Mouse (Mus musculus): ENCODE data around the gene Krt4.

Krt4 gene

DNA sequence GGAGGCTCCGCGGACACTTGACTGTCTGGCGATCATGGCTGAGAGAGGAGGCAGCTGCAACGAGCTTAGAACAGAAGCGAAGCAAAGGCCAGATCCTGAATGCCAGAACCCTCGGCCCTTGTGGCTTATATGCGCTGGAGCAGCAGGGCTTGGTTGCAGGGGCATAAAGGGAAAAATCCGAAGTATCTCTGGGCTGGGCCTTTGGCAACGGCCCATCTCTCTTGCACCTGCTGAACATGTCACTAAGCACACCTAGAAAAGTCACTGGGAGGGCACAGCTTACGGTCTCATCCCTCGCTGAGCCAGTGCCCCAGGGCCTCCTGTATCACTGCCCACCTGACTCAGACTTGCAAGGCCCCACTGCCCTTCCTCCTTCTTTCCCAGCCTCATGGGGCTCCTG, at the start of gene Krt4:
TSS of gene Krt4 (minus strand) at position 101 of the 400 bp plus-strand sequence.
- no peak for DNase-seq (ENCODE audit: low read depth, low spot score)

DNA sequence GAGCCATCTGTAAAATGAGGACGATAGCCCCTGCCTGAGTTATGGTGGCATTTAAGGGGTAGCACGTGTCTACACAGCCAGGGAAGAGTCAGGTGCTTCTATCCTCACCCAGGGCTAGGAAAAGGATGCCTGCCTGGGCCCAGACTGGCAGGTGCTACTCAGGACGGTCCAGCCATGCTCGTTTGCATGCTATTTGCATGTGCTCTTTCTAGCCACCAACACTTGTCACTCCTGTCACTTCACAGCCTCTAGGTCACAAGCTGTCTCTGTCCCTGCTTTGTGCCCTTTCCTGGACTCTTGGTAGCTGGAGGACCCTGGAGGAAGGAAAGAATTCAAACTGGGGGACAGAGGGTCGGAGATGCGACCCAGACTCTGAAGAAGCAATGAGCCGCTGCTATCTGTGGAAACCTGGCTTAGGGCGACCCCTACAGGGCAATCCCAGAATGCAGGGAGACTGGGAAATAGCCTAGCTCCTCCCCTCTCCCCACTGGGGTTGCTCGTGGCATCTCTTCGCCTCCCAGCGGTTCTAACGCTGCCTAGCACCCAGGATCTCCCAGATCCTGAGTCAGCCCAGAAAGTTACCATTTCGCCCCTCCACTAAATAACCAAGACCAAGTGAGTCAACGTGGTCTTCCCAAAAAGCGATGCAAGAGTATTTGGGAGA, 49.0 kb upstream of the Krt4 start:
- peak; percentile 92 for DNase-seq (ENCODE audit: low read depth, low spot score)

DNA sequence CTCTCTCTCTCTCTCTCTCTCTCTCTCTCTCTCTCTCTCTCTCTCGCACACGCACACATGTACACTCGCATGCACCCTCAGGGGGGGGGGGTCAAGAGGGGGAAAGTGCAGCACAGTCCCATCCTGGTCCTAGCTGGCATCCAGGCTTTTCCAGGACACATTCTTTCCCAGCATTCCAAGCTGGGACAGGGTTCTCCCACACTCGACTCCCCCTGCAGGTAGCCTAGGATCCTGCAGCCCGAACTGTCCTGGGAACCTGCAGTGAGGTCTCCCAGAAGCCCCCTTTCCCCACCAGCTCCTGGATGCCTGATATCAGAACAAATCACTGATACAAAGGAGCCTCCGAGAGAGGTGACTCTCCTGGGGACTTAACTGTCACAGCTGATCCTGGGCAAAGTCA, 46.0 kb upstream of the Krt4 start:
- DNase-seq (ENCODE audit: low read depth, low spot score), result peak; percentile 75

DNA sequence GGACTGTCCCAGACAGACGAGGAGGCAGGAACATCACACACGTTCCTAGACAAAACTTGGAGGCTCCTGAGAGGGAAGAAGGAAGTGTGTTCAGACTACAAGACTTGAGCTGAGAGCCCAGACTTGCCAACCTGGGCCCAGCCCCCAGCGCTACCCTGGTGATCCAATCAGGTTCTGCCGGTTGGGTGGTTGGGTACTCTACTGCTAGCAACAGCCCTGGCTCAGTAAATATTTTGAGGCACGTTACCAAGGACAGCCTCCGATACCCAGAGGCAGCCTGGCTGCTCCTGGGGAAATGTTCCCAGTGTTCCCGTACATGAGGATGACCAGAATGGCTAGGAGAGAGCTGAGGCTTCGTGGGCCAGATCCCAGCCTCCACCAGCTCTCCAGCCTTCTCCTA, 42.3 kb upstream of the Krt4 start:
- DNase-seq (ENCODE audit: low read depth, low spot score), result no peak

DNA sequence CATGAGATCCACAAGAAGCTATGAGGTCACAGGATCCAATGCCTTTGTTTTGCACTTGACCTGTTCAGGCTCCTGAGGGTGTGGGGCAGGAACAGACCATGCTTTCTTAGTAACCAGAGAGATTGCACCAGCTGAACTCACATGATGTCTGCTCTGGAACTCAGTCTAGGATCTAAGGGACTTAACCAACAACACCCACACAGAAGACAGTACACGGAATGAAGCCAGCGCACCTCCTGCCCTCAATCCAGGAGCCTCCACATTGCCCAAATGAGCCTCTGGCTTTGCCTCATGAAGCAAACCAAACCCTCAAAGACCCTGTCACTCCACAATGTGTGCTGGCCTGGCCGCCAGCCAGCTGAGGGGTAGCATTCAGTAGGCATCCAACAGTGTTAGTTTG, 34.4 kb upstream of the Krt4 start:
- no peak for DNase-seq (ENCODE audit: low read depth, low spot score)

DNA sequence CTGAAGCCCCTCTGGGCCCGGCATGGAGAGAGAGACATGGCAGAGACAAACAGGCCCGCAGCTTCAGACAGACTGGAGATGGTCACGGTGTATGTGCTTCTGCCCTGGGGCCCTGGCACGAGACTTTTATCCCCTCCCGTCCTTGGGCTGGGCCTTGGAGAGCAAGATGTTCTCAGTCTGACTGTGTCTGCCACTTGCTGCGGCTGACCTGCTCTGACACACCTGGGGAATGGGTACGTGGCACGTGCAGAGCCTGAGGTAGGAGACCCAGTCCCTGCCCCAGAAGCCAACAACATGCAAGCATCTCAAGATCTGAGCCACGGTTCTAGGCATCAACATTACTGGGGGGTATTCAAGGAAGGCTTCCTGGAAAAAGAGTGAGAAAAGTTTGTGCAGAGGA, 29.7 kb upstream of the Krt4 start, which contains the start of gene Krt78:
TSS of gene Krt78 (minus strand) at position 101 of the 400 bp plus-strand sequence.
- DNase-seq (ENCODE audit: low read depth, low spot score), result no peak

DNA sequence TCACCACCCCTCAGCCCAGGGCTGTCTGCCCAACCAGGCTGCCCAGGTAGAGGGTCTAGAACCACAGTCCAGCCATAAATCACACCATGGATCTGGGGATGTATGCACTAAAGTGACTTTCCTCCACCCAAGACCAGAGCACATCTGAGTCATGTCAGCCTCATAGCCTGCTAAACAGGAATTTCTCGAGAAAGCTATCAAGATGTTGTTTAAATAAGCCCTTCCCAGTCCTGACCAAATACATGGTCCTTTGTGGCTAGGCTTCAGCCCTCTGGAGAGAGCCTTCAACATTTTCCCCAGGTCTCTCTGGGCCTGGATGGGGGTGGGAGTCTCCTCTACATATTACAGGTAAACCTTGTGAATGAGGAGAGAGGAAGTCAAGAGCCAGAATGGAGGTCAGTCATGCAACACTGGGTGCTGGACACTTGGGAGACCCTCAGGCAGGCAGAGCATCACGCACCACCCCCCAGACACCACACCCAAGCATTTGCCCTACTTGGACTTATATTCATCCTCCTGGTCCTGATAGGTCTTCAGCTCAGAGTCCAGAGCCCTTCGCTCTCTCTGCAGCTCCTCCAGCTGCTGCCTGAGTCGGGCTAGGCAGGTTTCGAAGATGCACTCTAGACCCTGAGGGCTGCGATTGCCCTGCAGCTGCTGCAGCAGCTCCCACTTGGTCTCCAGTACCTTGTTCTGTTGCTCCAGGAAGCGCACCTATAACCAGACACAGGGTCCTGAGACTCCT, 28.4 kb upstream of the Krt4 start:
- no peak for DNase-seq (ENCODE audit: low read depth, low spot score)

DNA sequence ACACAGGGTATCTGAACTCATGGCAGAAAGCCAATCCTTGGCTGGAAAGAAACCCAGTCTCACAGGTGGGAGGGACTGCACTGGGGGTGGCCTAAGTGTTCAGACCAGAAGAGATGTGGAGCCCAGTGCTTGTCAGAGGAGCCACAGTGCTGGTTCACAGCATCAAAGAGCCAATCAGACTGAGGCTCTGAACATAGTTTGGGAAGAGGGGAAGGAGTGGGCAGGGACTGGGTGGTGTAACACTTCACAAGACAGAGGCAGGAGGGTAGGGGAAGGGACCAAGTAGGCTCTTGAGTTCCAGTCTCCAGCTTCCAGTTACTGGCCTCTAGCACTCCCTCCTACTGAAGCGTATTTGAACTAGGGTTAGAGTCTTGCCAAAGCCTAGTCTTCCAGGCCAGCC, 20.9 kb upstream of the Krt4 start:
- DNase-seq (ENCODE audit: low read depth, low spot score), result no peak

DNA sequence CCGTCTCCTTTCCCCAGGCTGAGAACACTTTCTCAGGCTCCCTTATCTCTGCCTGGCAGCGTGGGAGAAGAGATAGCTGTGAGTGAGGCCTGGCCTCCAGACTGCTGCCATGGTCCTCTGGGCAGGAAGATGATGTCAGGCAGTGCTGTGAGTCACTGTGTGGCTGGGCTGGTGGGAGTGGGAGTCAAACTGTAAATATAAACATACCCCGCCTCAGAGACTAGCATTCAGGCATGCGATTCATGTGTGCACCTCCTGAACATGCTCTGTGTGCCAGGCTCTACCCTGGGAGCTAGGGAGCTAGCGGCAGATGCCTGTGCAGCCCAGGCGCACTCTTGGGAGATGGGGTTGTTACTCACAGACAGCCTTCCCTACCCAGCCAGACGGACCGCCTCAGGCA, 17.4 kb upstream of the Krt4 start:
- no peak for DNase-seq (ENCODE audit: low read depth, low spot score)

DNA sequence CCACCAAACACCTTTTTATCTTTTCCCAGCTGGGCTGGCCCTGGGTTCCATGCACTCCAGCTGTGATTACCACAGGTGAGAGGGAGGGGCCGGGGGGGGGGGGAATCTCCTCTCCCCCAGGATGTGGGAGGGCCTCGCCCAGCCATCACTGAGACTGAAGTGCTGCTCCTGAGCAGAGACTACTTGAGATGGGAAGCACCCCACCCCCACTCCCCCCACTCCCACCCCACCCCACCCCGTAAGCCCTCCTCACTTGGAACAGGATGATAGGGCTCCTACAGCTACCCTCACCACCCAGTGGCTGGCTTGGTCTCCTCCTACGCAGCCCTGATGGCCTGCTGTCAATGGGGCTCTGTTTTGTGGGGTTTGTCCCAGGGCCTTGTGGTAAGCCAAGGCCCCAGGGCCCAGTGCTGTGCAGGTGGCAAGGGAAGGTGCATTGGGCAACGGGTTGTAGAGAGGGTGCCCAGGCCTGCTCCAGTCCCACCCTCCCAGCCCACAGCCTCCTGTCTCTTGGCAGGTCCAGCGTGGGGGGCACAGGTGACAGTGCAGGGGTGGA, 15.8 kb upstream of the Krt4 start, which contains the start of gene Krt79:
TSS of gene Krt79 (minus strand) at position 51 of the 556 bp plus-strand sequence.
- no peak for DNase-seq (ENCODE audit: low read depth, low spot score)

DNA sequence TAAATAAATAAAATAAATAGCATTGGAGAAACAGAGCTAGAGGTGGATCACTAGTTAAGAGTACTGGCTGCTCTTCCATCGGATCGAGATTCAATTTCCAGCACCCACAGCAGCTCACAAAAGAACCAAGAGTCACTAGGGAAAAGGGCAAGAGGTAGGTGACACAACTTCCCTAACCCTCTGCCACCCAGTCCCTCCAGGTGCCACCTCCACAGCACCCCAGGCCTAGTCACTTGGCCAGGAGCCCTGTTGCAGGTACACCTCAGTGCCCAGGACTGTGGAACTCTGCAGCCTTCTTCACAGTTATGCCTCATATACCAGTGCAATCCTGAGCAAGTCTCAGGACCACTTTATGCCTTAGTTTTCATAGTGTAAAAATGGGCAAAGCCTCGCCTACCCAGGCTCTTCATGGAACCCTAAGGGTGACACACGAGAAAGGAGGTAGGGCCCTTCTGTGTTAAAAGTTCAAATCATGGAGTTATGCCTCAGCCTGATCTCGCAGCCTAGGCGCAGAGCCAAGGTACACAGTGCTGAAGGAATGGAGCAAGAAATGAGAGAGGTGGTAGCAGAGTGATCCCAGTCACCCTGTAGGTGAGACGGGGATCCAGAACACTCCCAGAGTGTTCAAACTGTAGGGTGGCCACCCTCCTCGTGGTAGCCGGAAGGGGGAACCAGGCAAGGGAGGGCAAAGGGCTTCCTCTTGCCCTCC, 14.2 kb upstream of the Krt4 start:
- no peak for DNase-seq (ENCODE audit: low read depth, low spot score)

DNA sequence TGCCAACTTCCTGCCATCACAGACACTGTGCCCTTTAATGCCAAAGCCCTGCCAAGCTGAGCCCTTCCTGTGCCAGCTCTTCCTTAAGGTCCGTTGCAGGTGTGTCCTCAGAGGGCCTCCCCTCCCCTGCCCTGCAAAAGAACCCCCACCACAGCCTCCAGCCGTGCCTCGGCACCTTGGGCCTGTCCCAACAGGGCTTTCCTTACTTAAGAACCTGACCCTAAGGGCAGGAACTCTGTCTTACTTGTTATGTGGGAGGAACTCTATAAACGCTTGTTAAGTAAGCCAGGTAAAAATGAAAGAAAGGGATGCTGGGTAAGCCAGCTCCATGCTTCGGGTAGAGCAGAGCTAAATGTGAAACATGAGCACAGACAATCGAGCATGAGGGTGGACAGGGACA, 8.5 kb upstream of the Krt4 start:
- DNase-seq (ENCODE audit: low read depth, low spot score), result no peak

DNA sequence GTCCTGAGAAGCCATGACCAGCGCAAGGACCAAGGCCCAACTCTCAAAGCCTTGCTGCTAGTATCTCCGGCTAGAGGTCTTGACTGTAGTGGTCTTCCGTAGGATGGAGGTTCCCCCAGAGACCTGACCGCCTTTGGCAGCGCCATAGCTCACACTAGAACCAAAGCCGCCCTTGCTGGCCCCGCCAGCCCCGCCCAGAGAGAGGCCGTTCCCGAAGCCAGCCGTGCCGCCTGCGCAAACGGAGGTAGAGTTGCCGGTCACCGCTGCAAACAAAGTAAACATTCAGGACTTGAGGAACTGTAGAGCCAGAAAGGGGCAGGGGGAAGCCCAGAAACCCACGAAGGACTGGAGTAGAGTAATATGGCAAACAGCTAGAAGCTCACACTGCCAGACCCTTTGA, 5.1 kb upstream of the Krt4 start:
- no peak for DNase-seq (ENCODE audit: low read depth, low spot score)

DNA sequence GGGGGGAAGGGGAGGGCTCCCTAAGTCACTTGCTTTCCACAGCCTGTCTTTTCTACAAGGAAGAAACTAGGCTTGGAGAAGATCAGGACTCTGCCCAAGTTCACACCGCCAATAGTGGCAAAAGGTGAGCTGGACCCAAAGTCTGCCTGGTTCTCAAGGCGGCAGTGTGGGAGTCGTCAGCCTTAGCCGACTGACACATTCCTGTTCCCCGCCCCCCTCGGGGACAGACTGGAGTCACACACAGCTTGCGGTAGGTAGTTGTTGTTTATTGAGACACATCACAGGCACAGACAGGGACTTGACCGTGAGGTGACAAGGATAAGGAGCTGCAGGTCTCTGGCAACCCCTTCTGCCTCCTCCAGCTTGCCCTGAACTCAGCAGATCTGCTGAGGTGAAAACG, 4.6 kb upstream of the Krt4 start:
- peak; percentile 21 for DNase-seq (ENCODE audit: low read depth, low spot score)

DNA sequence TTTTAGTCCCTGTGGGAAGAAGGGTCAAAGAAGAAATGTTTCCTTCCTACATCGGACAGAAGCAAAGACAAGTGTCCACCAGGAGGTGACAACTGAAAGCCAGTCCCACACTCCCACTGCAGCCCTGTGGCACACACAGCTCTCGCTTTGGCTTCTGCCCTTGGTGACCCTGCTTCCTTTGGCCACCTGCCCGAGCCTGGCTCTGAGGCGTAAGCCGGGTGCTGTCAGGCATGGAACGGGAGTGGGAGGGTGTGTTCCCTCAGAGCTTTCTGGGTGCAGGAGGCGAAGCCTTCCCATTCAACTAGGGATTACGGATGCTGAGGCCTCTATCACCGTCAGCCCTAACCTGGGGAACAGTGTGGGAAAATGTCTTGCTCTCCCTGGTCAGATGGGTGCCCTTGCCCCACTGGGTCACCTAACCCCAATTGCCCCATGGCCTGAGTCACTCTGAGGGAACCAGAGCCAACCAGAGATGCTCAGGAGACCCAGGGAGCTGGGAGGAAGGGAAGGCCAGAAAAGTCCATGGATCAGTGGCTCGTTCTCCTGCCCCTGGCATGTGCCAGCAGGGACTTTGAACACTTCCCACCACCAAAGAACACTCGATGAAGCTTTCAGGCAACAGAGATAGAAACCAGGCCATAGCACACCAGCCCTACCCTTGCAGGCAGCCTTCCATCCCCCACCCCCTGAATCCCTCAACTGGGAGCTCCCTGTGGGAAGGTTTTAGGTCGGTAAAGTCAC, 3.0 kb upstream of the Krt4 start:
- no peak for DNase-seq (ENCODE audit: low read depth, low spot score)

DNA sequence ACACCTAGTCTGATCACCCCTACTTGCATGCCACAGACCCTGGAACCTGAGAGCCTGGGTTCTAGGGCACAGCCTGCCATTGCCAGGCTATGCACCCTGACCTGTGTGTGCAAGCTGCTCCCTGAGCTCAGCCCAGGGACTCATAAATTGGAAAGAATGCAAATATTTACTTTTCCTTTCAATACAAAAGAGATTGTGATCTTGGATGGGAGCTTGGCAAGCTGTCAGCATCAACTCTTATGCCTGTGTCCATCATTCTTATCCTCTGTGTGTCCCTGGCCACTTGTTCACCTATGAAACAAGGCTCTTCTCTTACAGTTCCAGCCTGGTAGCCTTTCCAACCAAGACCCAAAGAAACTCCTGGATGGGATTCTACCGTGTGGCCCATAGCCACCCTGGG, 506 bp upstream of the Krt4 start:
- DNase-seq (ENCODE audit: low read depth, low spot score), result no peak

DNA sequence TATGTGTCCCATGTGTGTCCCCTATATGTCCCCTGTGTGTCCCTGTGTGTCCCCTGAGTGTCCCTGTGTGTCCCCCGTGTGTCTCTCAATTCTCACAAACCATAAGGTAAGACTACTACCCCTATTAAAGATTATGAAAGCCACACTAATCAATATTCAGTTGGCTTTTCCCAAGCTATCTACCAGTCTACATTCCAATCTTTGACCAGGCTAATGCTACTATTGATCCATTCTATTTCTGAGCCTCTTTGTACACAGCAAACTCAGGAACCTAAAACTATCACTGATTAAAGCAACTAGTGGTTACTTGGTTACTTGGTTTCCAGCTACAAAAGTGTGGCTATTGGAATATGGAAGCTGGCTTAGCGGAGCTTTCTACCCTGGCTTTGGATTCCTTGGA, 2.2 kb downstream of the Krt4 start:
- no peak for DNase-seq (ENCODE audit: low read depth, low spot score)

DNA sequence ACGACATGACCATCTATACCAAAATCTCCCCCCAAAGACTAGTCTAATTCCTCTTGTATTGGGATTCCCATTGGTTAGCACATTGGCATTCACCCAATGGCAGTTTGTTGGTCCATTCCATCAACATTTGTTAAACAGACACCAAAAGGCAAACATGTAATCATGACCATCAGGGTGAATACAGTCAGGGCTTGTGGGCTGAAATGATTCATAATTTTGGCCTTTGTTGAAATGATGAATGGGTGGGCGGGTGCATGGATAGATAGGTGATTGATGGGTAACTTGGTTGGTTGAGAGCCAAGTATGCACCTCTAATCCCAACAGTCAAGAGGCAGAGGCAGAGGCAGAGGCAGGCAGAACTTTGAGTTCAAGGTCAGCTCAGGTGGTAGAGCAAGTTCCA, 8.5 kb downstream of the Krt4 start:
- DNase-seq (ENCODE audit: low read depth, low spot score), result no peak

DNA sequence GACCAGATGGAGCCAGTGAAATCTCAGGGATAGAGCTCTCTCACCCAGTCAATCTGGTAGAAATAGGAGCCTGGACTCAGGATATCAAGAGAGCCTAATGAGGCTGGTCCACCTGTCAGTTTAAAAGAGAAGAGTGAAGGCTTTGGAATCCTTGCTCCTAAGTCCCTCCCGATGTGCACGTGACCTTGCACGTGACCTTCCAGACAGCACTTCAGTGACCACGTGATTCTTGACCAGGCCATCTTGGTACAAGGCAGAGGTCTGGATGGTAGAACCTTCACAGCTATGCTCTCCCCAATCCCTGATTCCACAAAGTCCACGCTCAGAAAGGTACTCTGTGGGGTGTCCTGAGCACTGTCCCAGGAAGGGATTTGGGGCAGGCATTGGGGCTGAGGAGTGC, 19.7 kb downstream of the Krt4 start:
- DNase-seq (ENCODE audit: low read depth, low spot score), result no peak

DNA sequence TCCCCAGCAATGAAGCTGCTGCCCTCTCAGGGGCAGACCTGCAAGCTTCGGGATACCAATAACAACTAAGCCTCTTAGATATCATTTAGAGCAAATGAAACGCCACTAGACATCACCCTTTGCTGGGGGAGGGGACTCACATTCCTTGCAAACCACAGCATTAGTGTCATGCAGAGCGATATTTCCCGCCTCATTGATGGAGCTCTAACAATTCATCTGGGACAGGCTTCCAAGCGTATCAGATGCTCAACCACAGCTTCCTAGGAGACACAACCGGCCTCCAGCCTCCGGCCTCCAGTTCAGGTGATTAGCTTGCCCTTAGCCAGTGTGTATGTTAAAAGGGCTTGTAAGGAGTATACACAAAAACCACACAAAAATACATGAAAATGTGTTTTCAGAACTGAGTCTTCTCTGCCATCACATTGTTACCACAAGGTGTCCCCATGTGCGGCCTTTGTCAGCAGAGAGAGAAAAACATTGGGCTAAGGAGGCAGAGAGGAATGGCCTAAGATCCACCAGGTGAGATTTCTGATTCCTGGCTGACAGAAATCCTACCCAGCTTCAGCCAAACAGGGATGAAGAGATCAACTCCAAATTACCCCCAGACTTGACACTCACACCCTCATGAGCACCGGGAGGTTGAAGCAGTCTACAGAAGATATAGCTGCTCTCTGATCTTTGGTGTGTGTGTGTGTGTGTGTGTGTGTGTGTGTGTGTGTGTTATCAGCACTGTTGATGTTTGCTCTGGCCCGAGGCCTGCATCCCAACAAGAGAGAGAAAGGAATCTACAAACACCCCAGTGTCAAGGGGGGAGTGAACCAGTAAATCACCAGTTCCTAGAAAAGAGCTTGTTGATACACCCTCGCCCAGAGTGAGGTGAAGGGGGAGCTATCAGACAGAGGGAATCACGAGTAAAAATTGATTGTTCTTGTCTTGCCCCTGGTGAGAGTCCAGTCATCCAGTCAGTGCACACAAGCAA, 22.1 kb downstream of the Krt4 start:
- peak; percentile 22 for DNase-seq (ENCODE audit: low read depth, low spot score)
